Mouse (Mus musculus) brain, embryonic 14.5 days (tissue): ENCODE measurements at regions not wholly inside any gene's neighbourhood (a gene's known extent, or its start where the extent isn't known, plus 50 kb on each side); places are given as distances from the start of the nearest gene placed in this dataset.
A peak's percentile ranks its signal among the peaks of the same experiment; 100 is the strongest.

ENCODE experiments used
- DNase-seq: peaks from one replicate; pipeline ENCODE4 v3.0.0-alpha.2; 2011; ENCODE audit warnings: low read depth
- CTCF ChIP-seq: fragments of 200-500 bp; IDR thresholded peaks from 2 replicates; pipeline ENCODE4 v1.5.1; 2012; ENCODE audit warnings: inconsistent platforms, mild to moderate bottlenecking, moderate library complexity, borderline replicate concordance; ENCODE audit not compliant: insufficient read depth, insufficient read length; ENCODE audit errors: extremely low read depth
- POLR2A ChIP-seq: fragments of 200-500 bp; IDR thresholded peaks from 2 replicates; pipeline ENCODE4 v1.6.1; 2012; ENCODE audit warnings: mild to moderate bottlenecking, inconsistent platforms, borderline replicate concordance; ENCODE audit not compliant: poor library complexity, insufficient read depth, insufficient read length, severe bottlenecking; ENCODE audit errors: extremely low read depth

DNA sequence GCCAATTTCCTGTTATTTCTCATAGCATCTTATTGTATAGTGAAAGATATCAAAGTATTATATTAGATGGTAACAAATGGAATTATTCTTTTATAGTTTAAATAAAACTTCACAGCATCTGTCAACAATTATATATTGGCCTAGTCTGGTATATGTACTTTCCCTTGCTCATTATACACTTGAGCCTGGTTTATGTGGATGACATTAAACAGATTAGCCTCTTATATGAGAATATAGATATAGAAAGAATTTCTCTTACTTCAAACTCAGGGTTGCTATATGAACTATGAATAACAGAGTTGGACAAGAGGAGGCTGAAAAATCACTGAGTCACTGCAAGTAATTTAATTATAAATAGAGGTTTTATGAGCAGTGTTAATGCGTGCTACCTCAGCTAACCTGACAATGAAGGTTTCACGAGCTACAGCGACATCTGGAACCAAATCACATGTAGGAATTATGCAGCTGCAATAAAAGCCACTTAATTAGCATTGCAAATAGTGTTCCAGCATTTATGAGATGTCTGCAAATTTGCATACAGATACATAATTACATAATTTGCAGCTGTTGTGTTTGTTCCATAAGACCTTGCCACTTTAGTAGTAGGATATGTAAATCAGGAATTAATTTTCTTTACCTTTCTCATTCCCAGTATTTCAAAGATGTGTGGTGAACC lies 452.9 kb upstream of the Frg1 start:
- DNase-seq = peak; percentile 78
- TF ChIP-seq POLR2A = no peak
- TF ChIP-seq CTCF = no peak

DNA sequence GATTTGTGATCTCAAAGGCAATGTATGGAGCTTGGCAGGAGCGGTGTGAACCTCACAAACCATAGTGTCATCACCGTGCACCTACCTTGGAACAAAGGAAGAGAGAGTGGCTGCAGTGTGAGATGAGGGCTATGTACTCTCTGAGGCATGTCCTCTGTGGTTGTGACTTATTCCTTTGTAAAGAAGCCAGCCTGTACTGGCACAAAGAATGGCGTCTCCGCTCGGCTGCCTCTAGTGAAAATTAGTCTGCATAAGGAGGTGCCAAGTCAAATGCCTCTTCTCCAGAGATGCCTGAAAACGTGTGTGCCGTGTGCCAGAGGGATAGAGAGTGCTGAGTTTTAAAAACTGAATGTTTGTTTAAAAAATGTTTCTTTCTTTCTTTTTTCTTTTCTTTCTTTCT lies 444.0 kb upstream of the Frg1 start:
- TF ChIP-seq POLR2A (no peak), CTCF (no peak)
- peak; percentile 76 for DNase-seq

DNA sequence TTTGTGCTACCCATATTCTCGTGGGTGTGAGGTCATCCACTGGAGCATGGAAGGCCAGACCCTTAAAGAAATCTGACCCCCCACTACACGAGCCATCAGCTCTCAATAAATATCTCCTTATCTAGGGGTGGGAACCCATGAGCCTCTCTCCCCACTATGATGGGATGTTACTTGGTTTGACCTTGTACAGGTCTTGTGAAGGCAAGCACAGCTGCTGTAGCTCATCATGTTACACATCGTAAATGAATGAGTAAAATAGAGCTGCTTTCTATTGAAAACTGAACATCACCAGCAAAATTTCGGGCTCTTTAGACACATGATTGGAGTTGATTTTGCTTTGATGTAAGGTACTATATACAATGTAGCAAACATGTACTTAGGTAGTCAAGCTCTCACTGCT lies 414.8 kb upstream of the Frg1 start:
- DNase-seq = no peak
- TF ChIP-seq CTCF (no peak), POLR2A (no peak)

DNA sequence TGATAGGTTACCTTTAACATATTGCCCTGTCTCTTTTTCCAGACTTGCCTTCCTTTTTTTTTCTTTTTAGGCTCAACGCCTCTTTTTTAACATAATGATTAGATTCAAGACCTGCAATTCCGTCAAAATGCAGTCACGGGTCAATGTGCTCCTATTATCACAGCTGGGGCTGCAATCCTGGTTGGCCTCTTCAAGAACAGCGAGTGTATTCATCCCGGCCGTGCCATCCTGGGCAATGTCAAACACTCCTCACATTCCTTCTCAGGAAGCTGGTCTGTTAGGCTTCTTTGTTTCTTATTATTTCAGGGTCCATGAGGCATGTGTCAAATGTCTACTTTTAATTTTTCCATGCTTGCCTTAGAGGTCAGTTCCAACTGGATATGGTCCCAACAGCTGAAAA lies 413.5 kb upstream of the Frg1 start:
- DNase-seq = peak; percentile 22
- TF ChIP-seq POLR2A (no peak), CTCF (no peak)

- no peak for TF ChIP-seq POLR2A
- TF ChIP-seq CTCF = peak; percentile 71; the same call in 1 of the 2 replicates
- DNase-seq = peak; percentile 80
These were observed 408.1 kb upstream of the Frg1 start for GRCm38 (mm10) chr8:41824928-41825327.

DNA sequence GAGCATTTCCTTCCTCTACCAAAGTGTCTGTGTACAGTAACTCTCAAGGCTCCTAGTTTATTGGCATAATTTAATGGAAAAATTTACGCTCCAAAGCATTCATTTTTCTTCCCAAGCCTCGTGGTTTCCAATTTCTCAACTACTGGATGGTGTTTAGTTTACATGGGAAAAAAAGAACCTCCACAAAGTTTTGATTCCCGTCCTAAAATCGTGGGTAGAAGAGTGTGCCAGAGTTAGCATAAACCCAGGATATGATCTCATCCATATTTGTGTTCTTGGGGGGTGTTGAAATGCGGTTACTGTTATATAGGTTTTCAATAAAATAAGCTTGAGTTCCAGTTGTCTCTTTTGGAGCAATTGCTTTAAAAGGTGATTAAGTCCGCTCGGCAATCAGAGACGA lies 406.2 kb upstream of the Frg1 start:
- TF ChIP-seq CTCF (no peak), POLR2A (no peak)
- DNase-seq = no peak

DNA sequence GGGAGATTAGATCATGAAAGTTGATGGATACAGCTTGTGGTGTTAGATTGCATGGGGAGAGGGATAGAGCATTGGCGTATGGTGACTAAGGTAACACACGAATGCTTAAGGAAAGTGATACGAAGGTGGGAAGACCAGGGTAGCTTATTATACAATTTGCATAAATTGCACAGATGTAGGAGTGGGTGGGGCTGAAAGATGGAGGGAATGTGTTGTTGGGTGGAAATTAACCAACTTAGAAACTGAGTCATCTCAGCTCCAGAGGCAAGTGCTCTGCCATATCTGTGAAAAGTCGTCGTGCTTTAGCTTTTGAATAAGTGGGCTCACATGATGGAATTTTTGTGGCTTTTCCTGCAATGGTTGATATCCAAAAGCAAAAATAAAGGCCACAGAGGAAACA lies 404.8 kb upstream of the Frg1 start:
- TF ChIP-seq POLR2A = no peak
- no peak for TF ChIP-seq CTCF
- no peak for DNase-seq

- DNase-seq = no peak
- TF ChIP-seq POLR2A (no peak), CTCF (no peak)
These were observed 403.9 kb upstream of the Frg1 start for GRCm38 (mm10) chr8:41820605-41821395.

- TF ChIP-seq CTCF = no peak
- TF ChIP-seq POLR2A = no peak
- peak; percentile 39 for DNase-seq
These were observed 401.7 kb upstream of the Frg1 start for GRCm38 (mm10) chr8:41818577-41818976.

DNA sequence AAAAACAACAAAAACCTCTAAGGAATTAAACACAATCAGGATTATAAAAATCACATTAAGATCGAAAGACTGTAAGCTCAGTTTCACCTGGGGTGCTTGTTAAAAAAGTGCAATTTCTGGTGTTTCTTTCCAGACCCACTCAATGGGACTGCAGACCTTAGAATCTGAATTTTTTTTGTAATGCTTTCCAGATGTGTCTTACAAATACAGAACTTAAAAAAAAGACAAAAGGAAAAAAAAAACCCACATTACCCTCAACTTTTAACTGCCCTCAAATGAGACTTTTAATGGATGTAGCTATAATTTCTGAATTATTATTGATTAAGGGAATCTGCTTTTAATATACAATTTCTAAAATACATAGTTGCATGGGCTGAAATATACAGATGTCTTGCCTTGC lies 401.2 kb upstream of the Frg1 start:
- TF ChIP-seq POLR2A (no peak), CTCF (no peak)
- DNase-seq = no peak

DNA sequence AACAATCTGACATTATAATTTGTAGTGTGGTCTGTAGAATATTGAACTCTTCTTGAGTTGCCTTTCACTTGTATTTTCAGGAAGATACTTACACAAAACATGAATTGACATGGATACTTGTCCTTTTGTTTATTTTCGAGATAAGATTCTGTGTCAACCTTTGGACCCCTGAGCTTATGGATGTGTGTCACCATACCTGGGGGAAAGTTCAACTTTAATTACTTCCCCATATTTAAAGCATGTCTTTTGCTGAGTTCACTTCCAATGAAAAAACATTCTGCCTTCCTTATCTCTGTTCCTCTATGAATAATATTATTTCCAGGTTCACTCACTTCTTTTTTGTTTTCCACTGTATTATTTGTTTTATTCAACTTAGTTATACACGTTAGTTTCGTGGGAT lies 398.4 kb upstream of the Frg1 start:
- no peak for DNase-seq
- TF ChIP-seq CTCF = no peak
- TF ChIP-seq POLR2A = no peak

DNA sequence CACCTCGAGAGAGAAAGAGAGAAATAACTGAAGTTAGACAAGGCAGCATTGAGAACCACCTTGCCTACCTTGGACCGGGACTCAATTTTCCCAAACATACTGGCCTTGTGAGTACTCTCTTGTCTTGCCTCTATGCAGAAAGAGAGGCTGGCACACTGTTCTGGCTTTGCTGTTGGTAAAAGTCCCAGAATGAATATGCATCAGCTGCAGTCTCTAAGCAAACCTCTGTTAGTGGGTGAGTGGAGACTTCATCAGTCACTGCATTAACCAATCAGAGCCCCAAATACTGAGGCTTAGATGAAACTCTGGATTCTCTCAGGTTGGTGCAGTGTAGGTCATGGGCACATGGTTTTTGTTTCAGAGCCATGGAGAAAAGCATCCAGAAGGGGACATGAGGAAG lies 378.8 kb upstream of the Frg1 start:
- TF ChIP-seq CTCF (no peak), POLR2A (no peak)
- DNase-seq = no peak
